Mouse (Mus musculus): ENCODE data around the gene Arf6. TPM values are rescaled to one million over a fixed set of nuclear protein-coding genes. Genes with fewer than 3 reads are reported as not detected.
"Not testable (repeated sequence)": the region's sequence is repeated elsewhere in the genome, so short reads cannot be mapped to it uniquely, and the experiment has no call there.

Arf6 gene
- polyA plus RNA-seq, 1 experiment from 2014 or later, result 25.9 TPM

- not testable (repeated sequence) for ATAC-seq (replicated peaks); H3K27ac ChIP-seq; H3K9me3 ChIP-seq; H3K9ac ChIP-seq; H3K4me3 ChIP-seq; H3K36me3 ChIP-seq (replicated peaks); H3K4me2 ChIP-seq; H3K27me3 ChIP-seq (replicated peaks)
- H3K4me1 ChIP-seq, result peaks cover 22% of the 10 kb centered on the region
- WGBS, result 93% methylated on average over 7 of the region's 7 CpGs
Measured at GRCm38 (mm10) chr12:69363110-69363509, 8.8 kb upstream of the Arf6 start.

GRCm38 (mm10) chr12:69363899-69364762, 7.8 kb upstream of the Arf6 start:
- Histone ChIP-seq H3K4me1 (peaks cover 22% of the 10 kb centered on the region), H3K4me2 (peak overlapping the region; percentile 90), H3K36me3 (replicated peaks) (no peaks in the 10 kb centered on the region), H3K9ac (peak overlapping the region; percentile 45), H3K4me3 (peak overlapping the region; percentile 48), H3K27ac (peak overlapping the region; percentile 40; the same call in 1 of the 2 replicates), H3K9me3 (no peaks in the 10 kb centered on the region), H3K27me3 (replicated peaks) (no peaks in the 10 kb centered on the region)
- ATAC-seq (replicated peaks), result no peak
- 4% methylated on average over 32 of the region's 32 CpGs for WGBS

GRCm38 (mm10) chr12:69365757-69366156, 6.2 kb upstream of the Arf6 start:
- no peak for ATAC-seq (replicated peaks)

GRCm38 (mm10) chr12:69366424-69366823, 5.5 kb upstream of the Arf6 start:
- no peak for ATAC-seq (replicated peaks)
- no peak overlapping the region for H3K27ac ChIP-seq
- H3K36me3 ChIP-seq (replicated peaks), result no peaks in the 10 kb centered on the region
- H3K4me3 ChIP-seq, result no peak overlapping the region
- H3K4me2 ChIP-seq, result no peak overlapping the region
- H3K9ac ChIP-seq, result no peak overlapping the region
- H3K4me1 ChIP-seq, result peaks cover 28% of the 10 kb centered on the region
- H3K9me3 ChIP-seq, result no peaks in the 10 kb centered on the region
- H3K27me3 ChIP-seq (replicated peaks), result no peaks in the 10 kb centered on the region

More at GRCm38 (mm10) chr12:69365757-69366156, 6.2 kb upstream of the Arf6 start:
- no peaks in the 10 kb centered on the region for H3K9me3 ChIP-seq
- no peaks in the 10 kb centered on the region for H3K27me3 ChIP-seq (replicated peaks)
- no peak overlapping the region for H3K9ac ChIP-seq
- 81% methylated on average over 7 of the region's 7 CpGs for WGBS
- peaks cover 23% of the 10 kb centered on the region for H3K4me1 ChIP-seq
- H3K4me3 ChIP-seq, result no peak overlapping the region
- no peak overlapping the region for H3K4me2 ChIP-seq
- no peak overlapping the region for H3K27ac ChIP-seq
- H3K36me3 ChIP-seq (replicated peaks), result no peaks in the 10 kb centered on the region

GRCm38 (mm10) chr12:69367557-69367956, 4.4 kb upstream of the Arf6 start:
- whole genome bisulfite sequencing, result 69% methylated on average over 2 of the region's 2 CpGs
- no peaks in the 10 kb centered on the region for H3K36me3 ChIP-seq (replicated peaks)
- H3K27me3 ChIP-seq (replicated peaks), result no peaks in the 10 kb centered on the region
- no peaks in the 10 kb centered on the region for H3K9me3 ChIP-seq
- peaks cover 18% of the 10 kb centered on the region for H3K4me1 ChIP-seq
- ATAC-seq (replicated peaks), result no peak
- no peak overlapping the region for H3K4me3 ChIP-seq
- H3K4me2 ChIP-seq, result no peak overlapping the region
- no peak overlapping the region for H3K27ac ChIP-seq
- H3K9ac ChIP-seq, result no peak overlapping the region

GRCm38 (mm10) chr12:69370936-69371335, 1.0 kb upstream of the Arf6 start:
- H3K4me1 ChIP-seq, result peaks cover 28% of the 10 kb centered on the region
- peak overlapping the region; percentile 89 for H3K4me2 ChIP-seq
- peak overlapping the region; percentile 62 for H3K9ac ChIP-seq
- H3K27me3 ChIP-seq (replicated peaks), result no peaks in the 10 kb centered on the region
- peak overlapping the region; percentile 91 for H3K27ac ChIP-seq
- H3K36me3 ChIP-seq (replicated peaks), result no peaks in the 10 kb centered on the region
- peak overlapping the region; percentile 92 for H3K4me3 ChIP-seq
- H3K9me3 ChIP-seq, result no peaks in the 10 kb centered on the region
- no peak for ATAC-seq (replicated peaks)
- WGBS, result 20% methylated on average over 7 of the region's 7 CpGs

- Histone ChIP-seq H3K4me1 (peaks cover 31% of the 10 kb centered on the region), H3K9ac (peak overlapping the region; percentile 62), H3K4me2 (peak overlapping the region; percentile 89), H3K36me3 (replicated peaks) (no peaks in the 10 kb centered on the region), H3K9me3 (no peaks in the 10 kb centered on the region), H3K27me3 (replicated peaks) (no peaks in the 10 kb centered on the region), H3K4me3 (peak overlapping the region; percentile 92), H3K27ac (peak overlapping the region; percentile 91)
- ATAC-seq (replicated peaks), result peak; percentile 92
- WGBS, result under 1% methylated on average over 24 of the region's 24 CpGs
Measured at GRCm38 (mm10) chr12:69371421-69371853, 513 bp upstream of the Arf6 start.

GRCm38 (mm10) chr12:69372731-69373331, 881 bp downstream of the Arf6 start:
- Histone ChIP-seq H3K4me1 (peaks cover 31% of the 10 kb centered on the region), H3K4me3 (peak overlapping the region; percentile 92), H3K4me2 (peak overlapping the region; percentile 89), H3K9ac (peak overlapping the region; percentile 89), H3K9me3 (no peaks in the 10 kb centered on the region), H3K27me3 (replicated peaks) (no peaks in the 10 kb centered on the region), H3K27ac (peak overlapping the region; percentile 91), H3K36me3 (replicated peaks) (no peaks in the 10 kb centered on the region)
- ATAC-seq (replicated peaks), result peak; percentile 10
- under 1% methylated on average over 42 of the region's 42 CpGs for WGBS

GRCm38 (mm10) chr12:69373850-69374766, 2.2 kb downstream of the Arf6 start:
- Histone ChIP-seq H3K36me3 (replicated peaks) (no peaks in the 10 kb centered on the region), H3K4me3 (peak overlapping the region; percentile 92), H3K27me3 (replicated peaks) (no peaks in the 10 kb centered on the region), H3K4me2 (peak overlapping the region; percentile 89), H3K9me3 (no peaks in the 10 kb centered on the region), H3K9ac (no peak overlapping the region), H3K27ac (no peak overlapping the region), H3K4me1 (peaks cover 31% of the 10 kb centered on the region)
- 42% methylated on average over 11 of the region's 11 CpGs for WGBS
- no peak for ATAC-seq (replicated peaks)

- peaks cover 28% of the 10 kb centered on the region for H3K4me1 ChIP-seq
- no peaks in the 10 kb centered on the region for H3K27me3 ChIP-seq (replicated peaks)
- H3K4me3 ChIP-seq, result no peak overlapping the region
- 94% methylated on average over 2 of the region's 2 CpGs for WGBS
- no peak for ATAC-seq (replicated peaks)
- no peak overlapping the region for H3K9ac ChIP-seq
- H3K36me3 ChIP-seq (replicated peaks), result no peaks in the 10 kb centered on the region
- no peaks in the 10 kb centered on the region for H3K9me3 ChIP-seq
- H3K27ac ChIP-seq, result no peak overlapping the region
- no peak overlapping the region for H3K4me2 ChIP-seq
Measured at GRCm38 (mm10) chr12:69376132-69376531, 4.2 kb downstream of the Arf6 start.

GRCm38 (mm10) chr12:69377188-69377587, 5.2 kb downstream of the Arf6 start:
- no peaks in the 10 kb centered on the region for H3K27me3 ChIP-seq (replicated peaks)
- no peak overlapping the region for H3K4me2 ChIP-seq
- H3K9me3 ChIP-seq, result no peaks in the 10 kb centered on the region
- H3K4me3 ChIP-seq, result no peak overlapping the region
- no peak for ATAC-seq (replicated peaks)
- peaks cover 26% of the 10 kb centered on the region for H3K4me1 ChIP-seq
- H3K9ac ChIP-seq, result no peak overlapping the region
- no peaks in the 10 kb centered on the region for H3K36me3 ChIP-seq (replicated peaks)
- no peak overlapping the region for H3K27ac ChIP-seq
- WGBS, result 95% methylated on average over 1 of the region's 1 CpGs

GRCm38 (mm10) chr12:69377636-69378035, 5.7 kb downstream of the Arf6 start:
- not testable (repeated sequence) for H3K9me3 ChIP-seq; ATAC-seq (replicated peaks); H3K27ac ChIP-seq; H3K36me3 ChIP-seq (replicated peaks); H3K4me3 ChIP-seq; H3K9ac ChIP-seq; H3K4me2 ChIP-seq; H3K27me3 ChIP-seq (replicated peaks)
- 94% methylated on average over 6 of the region's 6 CpGs for WGBS
- peaks cover 26% of the 10 kb centered on the region for H3K4me1 ChIP-seq

All from midbrain, embryonic 15.5 days (tissue).